Mouse (Mus musculus): ENCODE measurements at regions not wholly inside any gene's neighbourhood (a gene's known extent, or its start where the extent isn't known, plus 50 kb on each side); places are given as distances from the start of the nearest gene placed in this dataset.
A peak's percentile ranks its signal among the peaks of the same experiment; 100 is the strongest.

GRCm38 (mm10) chr19:60325612-60326011 lies 99.1 kb upstream of the Fam204a start:
- H3K4me1 ChIP-seq (replicated peaks; ENCODE audit: insufficient read depth, low read length): no peaks in the 10 kb centered on the region
- no peak overlapping the region for H3K4me2 ChIP-seq (ENCODE audit: low read length)
- no peak overlapping the region for H3K9ac ChIP-seq (ENCODE audit: low read depth, low read length)
- no peak overlapping the region for H3K27ac ChIP-seq
- H3K4me3 ChIP-seq (replicated peaks; ENCODE audit: low read depth, low read length): no peak overlapping the region
- TF ChIP-seq CTCF (IDR thresholded peaks at IDR 0.05; ENCODE audit: low read depth): no peak
- H3K27me3 ChIP-seq (ENCODE audit: insufficient read depth, low read length): no peaks in the 10 kb centered on the region
- no peaks in the 10 kb centered on the region for H3K9me3 ChIP-seq (replicated peaks; ENCODE audit: low read length)
- no peak for ATAC-seq (replicated peaks; ENCODE audit: low FRiP score, low read depth)
- no peaks in the 10 kb centered on the region for H3K36me3 ChIP-seq (ENCODE audit: insufficient read depth, low read length)
- DNase-seq (ENCODE audit: low spot score): no peak

- no peaks in the 10 kb centered on the region for H3K36me3 ChIP-seq (ENCODE audit: insufficient read depth, low read length)
- WGBS: 32% methylated on average over 5 of the region's 5 CpGs
- no peak overlapping the region for H3K4me3 ChIP-seq (replicated peaks; ENCODE audit: low read depth, low read length)
- H3K27me3 ChIP-seq (ENCODE audit: insufficient read depth, low read length): no peaks in the 10 kb centered on the region
- no peak overlapping the region for H3K9ac ChIP-seq (ENCODE audit: low read depth, low read length)
- ATAC-seq (replicated peaks; ENCODE audit: low FRiP score, low read depth): no peak
- H3K4me2 ChIP-seq (ENCODE audit: low read length): no peak overlapping the region
- H3K9me3 ChIP-seq (replicated peaks; ENCODE audit: low read length): no peaks in the 10 kb centered on the region
- no peaks in the 10 kb centered on the region for H3K4me1 ChIP-seq (replicated peaks; ENCODE audit: insufficient read depth, low read length)
- no peak overlapping the region for H3K27ac ChIP-seq
- no peak for TF ChIP-seq CTCF (IDR thresholded peaks at IDR 0.05; ENCODE audit: low read depth)
- DNase-seq (ENCODE audit: low spot score): no peak
Measured at GRCm38 (mm10) chr19:60325112-60325511, 98.6 kb upstream of the Fam204a start.

GRCm38 (mm10) chr19:60310591-60310990 lies 84.1 kb upstream of the Fam204a start:
- Histone ChIP-seq H3K36me3 (ENCODE audit: insufficient read depth, low read length) (no peaks in the 10 kb centered on the region), H3K9me3 (replicated peaks; ENCODE audit: low read length) (no peaks in the 10 kb centered on the region), H3K9ac (ENCODE audit: low read depth, low read length) (no peak overlapping the region), H3K27me3 (ENCODE audit: insufficient read depth, low read length) (no peaks in the 10 kb centered on the region), H3K4me1 (replicated peaks; ENCODE audit: insufficient read depth, low read length) (no peaks in the 10 kb centered on the region), H3K27ac (no peak overlapping the region), H3K4me3 (replicated peaks; ENCODE audit: low read depth, low read length) (no peak overlapping the region), H3K4me2 (ENCODE audit: low read length) (no peak overlapping the region)
- DNase-seq (ENCODE audit: low spot score) (peak; percentile 77), ATAC-seq (replicated peaks; ENCODE audit: low FRiP score, low read depth) (no peak)
- WGBS: 16% methylated on average over 4 of the region's 4 CpGs
- peak; percentile 82 for TF ChIP-seq CTCF (IDR thresholded peaks at IDR 0.05; ENCODE audit: low read depth)

- 65% methylated on average over 6 of the region's 6 CpGs for WGBS
- no peak overlapping the region for H3K4me2 ChIP-seq (ENCODE audit: low read length)
- no peaks in the 10 kb centered on the region for H3K36me3 ChIP-seq (ENCODE audit: insufficient read depth, low read length)
- ATAC-seq (replicated peaks; ENCODE audit: low FRiP score, low read depth): no peak
- no peaks in the 10 kb centered on the region for H3K4me1 ChIP-seq (replicated peaks; ENCODE audit: insufficient read depth, low read length)
- no peak for TF ChIP-seq CTCF (IDR thresholded peaks at IDR 0.05; ENCODE audit: low read depth)
- no peaks in the 10 kb centered on the region for H3K27me3 ChIP-seq (ENCODE audit: insufficient read depth, low read length)
- H3K9ac ChIP-seq (ENCODE audit: low read depth, low read length): no peak overlapping the region
- DNase-seq (ENCODE audit: low spot score): no peak
- H3K4me3 ChIP-seq (replicated peaks; ENCODE audit: low read depth, low read length): no peak overlapping the region
- no peak overlapping the region for H3K27ac ChIP-seq
- no peaks in the 10 kb centered on the region for H3K9me3 ChIP-seq (replicated peaks; ENCODE audit: low read length)
Measured at GRCm38 (mm10) chr19:60302371-60302770, 75.9 kb upstream of the Fam204a start.

- H3K4me2 ChIP-seq (ENCODE audit: low read length): no peak overlapping the region
- no peak for ATAC-seq (replicated peaks; ENCODE audit: low FRiP score, low read depth)
- no peaks in the 10 kb centered on the region for H3K4me1 ChIP-seq (replicated peaks; ENCODE audit: insufficient read depth, low read length)
- no peak for TF ChIP-seq CTCF (IDR thresholded peaks at IDR 0.05; ENCODE audit: low read depth)
- no peak for DNase-seq (ENCODE audit: low spot score)
- H3K9ac ChIP-seq (ENCODE audit: low read depth, low read length): no peak overlapping the region
- H3K9me3 ChIP-seq (replicated peaks; ENCODE audit: low read length): no peaks in the 10 kb centered on the region
- WGBS: 76% methylated on average over 2 of the region's 2 CpGs
- H3K4me3 ChIP-seq (replicated peaks; ENCODE audit: low read depth, low read length): no peak overlapping the region
- H3K36me3 ChIP-seq (ENCODE audit: insufficient read depth, low read length): no peaks in the 10 kb centered on the region
- no peak overlapping the region for H3K27ac ChIP-seq
- H3K27me3 ChIP-seq (ENCODE audit: insufficient read depth, low read length): no peaks in the 10 kb centered on the region
Measured at GRCm38 (mm10) chr19:60300891-60301290, 74.4 kb upstream of the Fam204a start.

GRCm38 (mm10) chr19:60290244-60290643 lies 63.7 kb upstream of the Fam204a start:
- Histone ChIP-seq H3K4me2 (ENCODE audit: low read length) (no peak overlapping the region), H3K4me1 (replicated peaks; ENCODE audit: insufficient read depth, low read length) (no peaks in the 10 kb centered on the region), H3K27me3 (ENCODE audit: insufficient read depth, low read length) (no peaks in the 10 kb centered on the region), H3K27ac (no peak overlapping the region), H3K4me3 (replicated peaks; ENCODE audit: low read depth, low read length) (no peak overlapping the region), H3K9ac (ENCODE audit: low read depth, low read length) (no peak overlapping the region), H3K9me3 (replicated peaks; ENCODE audit: low read length) (no peaks in the 10 kb centered on the region), H3K36me3 (ENCODE audit: insufficient read depth, low read length) (no peaks in the 10 kb centered on the region)
- TF ChIP-seq CTCF (IDR thresholded peaks at IDR 0.05; ENCODE audit: low read depth): no peak
- no peak for ATAC-seq (replicated peaks; ENCODE audit: low FRiP score, low read depth)
- no peak for DNase-seq (ENCODE audit: low spot score)
- 81% methylated on average over 4 of the region's 4 CpGs for WGBS

- no peak overlapping the region for H3K9ac ChIP-seq (ENCODE audit: low read depth, low read length)
- WGBS: 44% methylated on average over 6 of the region's 6 CpGs
- H3K27ac ChIP-seq: no peak overlapping the region
- no peaks in the 10 kb centered on the region for H3K36me3 ChIP-seq (ENCODE audit: insufficient read depth, low read length)
- H3K4me1 ChIP-seq (replicated peaks; ENCODE audit: insufficient read depth, low read length): no peaks in the 10 kb centered on the region
- ATAC-seq (replicated peaks; ENCODE audit: low FRiP score, low read depth) (no peak), DNase-seq (ENCODE audit: low spot score) (no peak)
- no peak overlapping the region for H3K4me3 ChIP-seq (replicated peaks; ENCODE audit: low read depth, low read length)
- no peaks in the 10 kb centered on the region for H3K27me3 ChIP-seq (ENCODE audit: insufficient read depth, low read length)
- no peak for TF ChIP-seq CTCF (IDR thresholded peaks at IDR 0.05; ENCODE audit: low read depth)
- H3K9me3 ChIP-seq (replicated peaks; ENCODE audit: low read length): no peaks in the 10 kb centered on the region
- no peak overlapping the region for H3K4me2 ChIP-seq (ENCODE audit: low read length)
Measured at GRCm38 (mm10) chr19:60286810-60287396, 60.4 kb upstream of the Fam204a start.

Measured in kidney, postnatal 0 days (tissue).